In the genomic region with DNA sequence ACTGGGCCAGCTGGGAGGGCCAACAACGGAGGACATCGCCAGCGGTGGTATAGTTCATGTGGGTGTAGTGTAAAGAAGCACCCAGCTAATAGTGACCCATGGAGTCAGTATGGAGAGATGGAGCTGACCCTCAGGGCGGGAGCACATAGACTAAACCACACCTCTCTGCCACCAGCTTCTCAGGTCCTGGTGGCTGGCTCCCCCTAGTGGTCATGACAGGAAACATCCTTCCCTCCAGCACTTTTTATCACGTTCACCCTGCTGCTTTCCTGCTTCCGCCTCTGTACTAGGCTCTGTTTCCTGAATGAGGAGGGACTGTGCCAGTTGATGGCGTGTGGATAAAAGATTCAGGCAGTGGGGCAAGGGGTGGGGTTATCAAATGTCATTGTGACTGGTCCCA, we compare ENCODE assay signal across 8 mouse cellular contexts. TPM values are rescaled to one million over a fixed set of nuclear protein-coding genes. Genes with fewer than 3 reads are reported as not detected.
DNase-seq lines count a peak whose midpoint lies in the region; ATAC-seq and TF ChIP-seq lines count a peak whose summit lies in the region.

No protein-coding gene starts in this region.

- peak; percentile 65 for ATAC-seq in heart, embryonic 11.5 days (replicated peaks; ENCODE audit: insufficient number of reproducible peaks, low FRiP score, low TSS enrichment)
- ATAC-seq in kidney, embryonic 14.5 days (ENCODE audit: low FRiP score, low TSS enrichment): peak; percentile 51
- ATAC-seq in monocyte, adult 5-6 weeks (replicated peaks; ENCODE audit: insufficient number of reproducible peaks, low FRiP score, low TSS enrichment, poor library complexity, severe bottlenecking): peak; percentile 71

- no peak overlapping the region for H3K27ac ChIP-seq in bone marrow, adult 2 months (ENCODE audit: control insufficient read depth, insufficient read depth, low read depth, low read length, poor library complexity)
- no peak overlapping the region for H3K27ac ChIP-seq in embryonic fibroblast, embryonic 13.5 days (ENCODE audit: insufficient read depth, low read length)
- H3K27ac ChIP-seq in heart, embryonic 11.5 days (ENCODE audit: low read depth, low read length): 0 out of 2 replicates have a peak overlapping the region, but pooled peaks have one; percentile 31
- 0 out of 2 replicates have a peak overlapping the region, but pooled peaks have one; percentile 19 for H3K27ac ChIP-seq in kidney, embryonic 14.5 days (ENCODE audit: low read depth, low read length)
- no peak overlapping the region for H3K27ac ChIP-seq in liver, adult 2 months (replicated peaks; ENCODE audit: insufficient read depth, low read depth, low read length)

- H3K79me2 ChIP-seq in liver, adult 2 months (ENCODE audit: control insufficient read depth, insufficient read depth, low read length): no peaks in the 10 kb centered on the region

- H3K9me3 ChIP-seq in heart, embryonic 11.5 days (replicated peaks; ENCODE audit: control insufficient read depth, low read length): no peaks in the 10 kb centered on the region
- H3K9me3 ChIP-seq in kidney, embryonic 14.5 days (ENCODE audit: control insufficient read depth, low read length): no peaks in the 10 kb centered on the region

- H3K4me1 ChIP-seq in bone marrow, adult 2 months (ENCODE audit: control insufficient read depth, insufficient read depth, low read length): peaks cover 1% of the 10 kb centered on the region
- H3K4me1 ChIP-seq in embryonic fibroblast, embryonic 13.5 days (ENCODE audit: control insufficient read depth, insufficient read depth, low read length): no peaks in the 10 kb centered on the region
- peaks cover 14% of the 10 kb centered on the region for H3K4me1 ChIP-seq in heart, embryonic 11.5 days (ENCODE audit: control insufficient read depth, insufficient read depth, low read length)
- peaks cover 24% of the 10 kb centered on the region for H3K4me1 ChIP-seq in kidney, embryonic 14.5 days (ENCODE audit: control insufficient read depth, insufficient read depth, low read length)
- H3K4me1 ChIP-seq in liver, adult 2 months (ENCODE audit: control insufficient read depth, insufficient read depth, low read length): peaks cover 8% of the 10 kb centered on the region

- no peak overlapping the region for H3K9ac ChIP-seq in heart, embryonic 11.5 days (ENCODE audit: low read depth, low read length)
- H3K9ac ChIP-seq in kidney, embryonic 14.5 days (ENCODE audit: low read depth, low read length): no peak overlapping the region
- no peak overlapping the region for H3K9ac ChIP-seq in liver, adult 2 months (ENCODE audit: low read depth, low read length)

- 7% methylated on average over 7 of the region's 7 CpGs for WGBS in bone marrow, adult 2 months
- WGBS in heart, embryonic 11.5 days (ENCODE audit: insufficient replicate concordance): 5% methylated on average over 7 of the region's 7 CpGs
- WGBS in kidney, embryonic 14.5 days: 10% methylated on average over 7 of the region's 7 CpGs
- 18% methylated on average over 7 of the region's 7 CpGs for whole genome bisulfite sequencing in liver, adult 2 months

- peak; percentile 86 for DNase-seq in CD4-positive, CD25-positive, alpha-beta regulatory T cell, adult 2 months (ENCODE audit: low read depth, low spot score)
- peak; percentile 46 for DNase-seq in liver, adult 2 months (ENCODE audit: extremely low read depth, low read depth, low spot score)
- peak; percentile 81 to 90 for DNase-seq in spleen, postnatal 4 days (ENCODE audit: low spot score in 2 of 2)

- peak overlapping the region; percentile 36; the same call in 1 of the 2 replicates for H3K4me2 ChIP-seq in heart, embryonic 11.5 days
- H3K4me2 ChIP-seq in kidney, embryonic 14.5 days (replicated peaks; ENCODE audit: low read depth, low read length): no peak overlapping the region

- peak; percentile 99 for TF ChIP-seq CTCF in bone marrow, adult 2 months (IDR thresholded peaks at IDR 0.05; ENCODE audit: control insufficient read depth, insufficient read depth, low read length)
- peak; percentile 86 for TF ChIP-seq CTCF in embryonic fibroblast, embryonic 13.5 days (IDR thresholded peaks at IDR 0.05; ENCODE audit: borderline replicate concordance, insufficient read depth, low read length)
- TF ChIP-seq CTCF in liver, adult 2 months (IDR thresholded peaks at IDR 0.05; ENCODE audit: low read depth, low read length): peak; percentile 97

- H3K27me3 ChIP-seq in heart, embryonic 11.5 days (ENCODE audit: control insufficient read depth, insufficient read depth, low read length): no peaks in the 10 kb centered on the region
- H3K27me3 ChIP-seq in kidney, embryonic 14.5 days (ENCODE audit: control insufficient read depth, insufficient read depth, low read length): no peaks in the 10 kb centered on the region
- no peaks in the 10 kb centered on the region for H3K27me3 ChIP-seq in liver, adult 2 months (ENCODE audit: control insufficient read depth, insufficient read depth, low read length)

- H3K4me3 ChIP-seq in bone marrow, adult 2 months (replicated peaks; ENCODE audit: control insufficient read depth, low read depth, low read length): no peak overlapping the region
- H3K4me3 ChIP-seq in embryonic fibroblast, embryonic 13.5 days (ENCODE audit: insufficient read depth, low read length): no peak overlapping the region
- H3K4me3 ChIP-seq in heart, embryonic 11.5 days (ENCODE audit: low read depth, low read length): no peak overlapping the region
- no peak overlapping the region for H3K4me3 ChIP-seq in kidney, embryonic 14.5 days (ENCODE audit: low read length)
- H3K4me3 ChIP-seq in liver, adult 2 months (ENCODE audit: insufficient read depth, low read depth, low read length): no peak overlapping the region

- no peaks in the 10 kb centered on the region for H3K36me3 ChIP-seq in heart, embryonic 11.5 days (ENCODE audit: control insufficient read depth, insufficient read depth, low read length)
- H3K36me3 ChIP-seq in kidney, embryonic 14.5 days (ENCODE audit: control insufficient read depth, insufficient read depth, low read length): no peaks in the 10 kb centered on the region
- H3K36me3 ChIP-seq in liver, adult 2 months (ENCODE audit: control insufficient read depth, insufficient read depth, low read length): no peaks in the 10 kb centered on the region

- TF ChIP-seq POLR2A in bone marrow, adult 2 months (IDR thresholded peaks at IDR 0.05; ENCODE audit: borderline replicate concordance, control insufficient read depth, low read depth, low read length): no peak
- TF ChIP-seq POLR2A in embryonic fibroblast, embryonic 13.5 days (IDR thresholded peaks at IDR 0.05; ENCODE audit: low read depth, low read length): no peak
- no peak for TF ChIP-seq POLR2A in liver, adult 2 months (IDR thresholded peaks at IDR 0.05; ENCODE audit: extremely low read depth, insufficient read depth, low read length)

RNA-seq across cellular contexts. Expression of a gene that starts 15.8 kb away (rescaled TPM):
- polyA plus RNA-seq in bone marrow, adult 2 months (2011; ENCODE audit: insufficient read depth, insufficient read length, low replicate concordance, missing spikeins): 18.7 and 63.0 TPM in 2 replicates
- polyA plus RNA-seq in embryonic fibroblast, embryonic 13.5 days (2011; ENCODE audit: insufficient read length, low read depth, missing spikeins): not detected in 2 replicates
- 2.0 and 4.5 TPM in 2 replicates for polyA plus RNA-seq in heart, embryonic 11.5 days (2014; fragmentation: Nextera tagmentation; extraction: Ambion mirVana)
- 2.9 and 3.8 TPM in 2 replicates for polyA plus RNA-seq in kidney, embryonic 14.5 days (2014; fragmentation: Nextera tagmentation; extraction: Ambion mirVana)
- total RNA-seq in liver, adult 2 months (2014; rRNA removed): 3.0 and 5.0 TPM in 2 replicates
- polyA plus RNA-seq in liver, adult 2 months (2012; rRNA removed): 4.4 and 8.5 TPM in 2 replicates
- total RNA-seq in monocyte, adult 5-6 weeks (2017): 2.9 to 15.5 TPM (median 10.1 TPM) in 3 replicates

RNA-seq across cellular contexts. Expression of a gene that starts 27.1 kb away (rescaled TPM):
- 30.1 and 41.3 TPM in 2 replicates for polyA plus RNA-seq in bone marrow, adult 2 months (2011; ENCODE audit: insufficient read depth, insufficient read length, low replicate concordance, missing spikeins)
- polyA plus RNA-seq in embryonic fibroblast, embryonic 13.5 days (2011; ENCODE audit: insufficient read length, low read depth, missing spikeins): 3.1 and 3.4 TPM in 2 replicates
- 6.4 and 7.5 TPM in 2 replicates for polyA plus RNA-seq in heart, embryonic 11.5 days (2014; fragmentation: Nextera tagmentation; extraction: Ambion mirVana)
- polyA plus RNA-seq in kidney, embryonic 14.5 days (2014; fragmentation: Nextera tagmentation; extraction: Ambion mirVana): 15.5 and 31.3 TPM in 2 replicates
- total RNA-seq in liver, adult 2 months (2014; rRNA removed): 0.55 and 2.3 TPM in 2 replicates
- polyA plus RNA-seq in liver, adult 2 months (2012; rRNA removed): 3.0 and 4.2 TPM in 2 replicates
- total RNA-seq in monocyte, adult 5-6 weeks (2017): 2.2 to 16.6 TPM (median 4.6 TPM) in 3 replicates

RNA-seq across cellular contexts. Expression of a gene that starts 53.2 kb away (rescaled TPM):
- 2.8 and 3.1 TPM in 2 replicates for polyA plus RNA-seq in bone marrow, adult 2 months (2011; ENCODE audit: insufficient read depth, insufficient read length, low replicate concordance, missing spikeins)
- not detected in 2 replicates for polyA plus RNA-seq in embryonic fibroblast, embryonic 13.5 days (2011; ENCODE audit: insufficient read length, low read depth, missing spikeins)
- not detected in 2 replicates for polyA plus RNA-seq in heart, embryonic 11.5 days (2014; fragmentation: Nextera tagmentation; extraction: Ambion mirVana)
- polyA plus RNA-seq in kidney, embryonic 14.5 days (2014; fragmentation: Nextera tagmentation; extraction: Ambion mirVana): not detected in 2 replicates
- total RNA-seq in liver, adult 2 months (2014; rRNA removed): not detected in 2 replicates
- not detected in 2 replicates for polyA plus RNA-seq in liver, adult 2 months (2012; rRNA removed)
- total RNA-seq in monocyte, adult 5-6 weeks (2017): not detected in 3 replicates

Comparison
In these comparisons a context has a peak if more than half of its experiments do, and no peak if none do; other contexts are left out.
1. H3K27ac ChIP-seq: peak in heart, embryonic 11.5 days (single experiment) and kidney, embryonic 14.5 days (single experiment); none in bone marrow, adult 2 months (single experiment), embryonic fibroblast, embryonic 13.5 days (single experiment) and liver, adult 2 months (single experiment).
2. Peak in every context shown above with its lines, with median percentiles within 50 percentile points of each other: DNase-seq, CTCF ChIP-seq and ATAC-seq.